Mouse (Mus musculus) forebrain, embryonic 11.5 days (tissue): ENCODE measurements at regions not wholly inside any gene's neighbourhood (a gene's known extent, or its start where the extent isn't known, plus 50 kb on each side); places are given as distances from the start of the nearest gene placed in this dataset.

Source experiments
- ATAC-seq: fragments of 200-750 bp; cut with Nextera tagmentation; replicated peaks from 2 replicates; pipeline ENCODE4 v1.8.0; 2017; ENCODE audit warnings: moderate TSS enrichment; ENCODE audit not compliant: low FRiP score
- DNase-seq: peaks from one replicate; pipeline ENCODE4 v3.0.0-alpha.2; 2017; ENCODE audit warnings: low spot score
- H3K27ac ChIP-seq: fragments of 300-500 bp; sonication (generic); 2 replicates; pipeline ENCODE4 v1.5.1; 2014; ENCODE audit warnings: low read depth, low read length
- H3K27me3 ChIP-seq: fragments of 300-500 bp; sonication (generic); 2 replicates; pipeline ENCODE4 v1.6.1; 2014; ENCODE audit warnings: mild to moderate bottlenecking, low read length, mixed read lengths; ENCODE audit not compliant: control insufficient read depth, insufficient read depth
- H3K36me3 ChIP-seq: fragments of 300-500 bp; sonication (generic); 2 replicates; pipeline ENCODE4 v1.6.1; 2014; ENCODE audit warnings: mild to moderate bottlenecking, low read length, moderate library complexity, mixed read lengths; ENCODE audit not compliant: control insufficient read depth, insufficient read depth
- H3K4me1 ChIP-seq: fragments of 300-500 bp; sonication (generic); replicated peaks from 2 replicates; pipeline ENCODE4 v1.6.1; 2014; ENCODE audit warnings: low read length, mixed read lengths; ENCODE audit not compliant: control insufficient read depth, insufficient read depth
- H3K4me2 ChIP-seq: fragments of 300-500 bp; sonication (generic); 2 replicates; pipeline ENCODE4 v1.6.1; 2014; ENCODE audit warnings: low read depth, mild to moderate bottlenecking, low read length, moderate library complexity, mixed read lengths; ENCODE audit not compliant: severe bottlenecking
- H3K4me3 ChIP-seq: fragments of 300-500 bp; sonication (generic); 2 replicates; pipeline ENCODE4 v1.5.1; 2014; ENCODE audit warnings: low read depth, low read length
- H3K9ac ChIP-seq: fragments of 300-500 bp; sonication (generic); 2 replicates; pipeline ENCODE4 v1.6.1; 2014; ENCODE audit warnings: low read length
- H3K9me3 ChIP-seq: fragments of 300-500 bp; sonication (generic); 2 replicates; pipeline ENCODE4 v1.6.1; 2016; ENCODE audit warnings: low read length, mixed read lengths; ENCODE audit not compliant: control insufficient read depth
- WGBS: fragments of 180-500 bp; shearing (Covaris S2); extraction: QIAGEN DNeasy Blood & Tissue Kit; methylation state at CpG from one replicate; pipeline ENCODE4 v1.1.7; 2014; 5-methylcytosine and 5-hydroxymethylcytosine counted together

- H3K9ac ChIP-seq, result no peak overlapping the region
- ATAC-seq (no peak), DNase-seq (no peak)
- H3K27me3 ChIP-seq, result no peaks in the 10 kb centered on the region
- no peak overlapping the region for H3K27ac ChIP-seq
- H3K4me3 ChIP-seq, result no peak overlapping the region
- H3K4me2 ChIP-seq, result no peak overlapping the region
- no peaks in the 10 kb centered on the region for H3K9me3 ChIP-seq
- H3K4me1 ChIP-seq, result no peaks in the 10 kb centered on the region
- H3K36me3 ChIP-seq, result no peaks in the 10 kb centered on the region
Observed at GRCm38 (mm10) chr5:54741440-54741839, 743.1 kb downstream of the Stim2 start.

DNA sequence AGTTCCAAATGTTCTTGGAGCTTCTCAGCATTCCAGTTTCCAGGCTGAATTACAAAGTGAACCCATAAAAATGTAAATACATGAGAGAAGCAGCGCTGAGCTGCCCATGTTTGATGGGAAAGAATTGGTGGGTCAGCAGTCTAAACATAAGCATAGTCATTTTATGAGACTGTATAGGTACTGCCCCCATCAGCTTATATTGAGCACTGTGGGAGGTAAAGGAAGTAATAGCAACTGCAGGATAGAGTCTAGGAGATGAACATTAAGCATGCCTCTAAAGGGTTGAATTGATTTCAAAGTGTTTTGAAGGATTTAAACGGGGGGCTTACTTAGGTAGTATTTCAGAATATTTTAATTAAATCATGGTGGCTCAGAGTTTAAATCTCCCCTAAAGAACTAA is 748.7 kb downstream of the Stim2 start:
- no peak for DNase-seq
- H3K9me3 ChIP-seq, result no peaks in the 10 kb centered on the region
- no peak overlapping the region for H3K9ac ChIP-seq
- no peaks in the 10 kb centered on the region for H3K4me1 ChIP-seq
- no peak overlapping the region for H3K4me2 ChIP-seq
- no peak overlapping the region for H3K27ac ChIP-seq
- no peak overlapping the region for H3K4me3 ChIP-seq
- 53% methylated on average over 2 of the region's 2 CpGs for WGBS
- H3K27me3 ChIP-seq, result no peaks in the 10 kb centered on the region
- H3K36me3 ChIP-seq, result no peaks in the 10 kb centered on the region
- ATAC-seq, result no peak; the same call in 1 of the 2 replicates

DNA sequence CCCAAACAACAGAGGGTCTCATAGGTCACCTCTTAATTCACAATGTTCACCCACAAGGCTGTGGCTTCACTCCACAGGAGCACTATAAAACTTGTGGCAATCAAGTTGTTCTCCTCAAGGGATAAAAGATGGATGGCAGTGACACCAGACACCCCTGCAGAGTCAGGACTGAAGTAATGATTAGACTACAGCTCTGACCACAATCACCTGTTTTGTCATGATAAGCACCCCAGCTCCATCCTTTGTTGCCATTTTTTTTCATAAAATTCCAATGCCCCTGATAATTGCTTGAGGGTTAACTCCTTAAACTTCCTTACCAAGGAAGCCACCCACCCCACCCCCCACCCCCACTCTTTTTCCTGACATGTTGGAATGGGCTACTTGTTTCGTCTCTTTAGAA is 755.1 kb downstream of the Stim2 start:
- Histone ChIP-seq H3K4me1 (no peaks in the 10 kb centered on the region), H3K27ac (no peak overlapping the region), H3K9me3 (no peaks in the 10 kb centered on the region), H3K9ac (no peak overlapping the region), H3K36me3 (no peaks in the 10 kb centered on the region), H3K4me3 (no peak overlapping the region), H3K4me2 (no peak overlapping the region), H3K27me3 (no peaks in the 10 kb centered on the region)
- 53% methylated on average over 1 of the region's 1 CpGs for WGBS
- DNase-seq (no peak), ATAC-seq (no peak)

DNA sequence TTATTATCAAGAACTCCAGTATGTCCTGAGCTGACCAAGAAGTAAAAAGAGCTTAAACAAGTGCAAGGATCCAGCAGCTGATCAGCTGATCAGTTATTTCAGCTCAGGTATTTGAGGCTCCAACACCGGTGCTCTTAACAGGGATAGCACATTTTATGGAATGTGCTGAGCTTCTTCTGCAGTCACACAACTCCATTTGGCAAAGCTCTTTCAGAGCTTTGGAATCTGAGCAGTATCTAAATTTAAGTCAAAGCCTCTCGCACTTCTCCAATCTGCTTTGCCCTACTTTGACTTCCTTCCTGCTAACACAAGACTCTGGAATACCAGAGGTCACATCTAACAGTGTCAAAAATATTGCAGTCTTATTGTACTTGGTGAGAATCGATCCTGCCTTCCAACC is 761.4 kb downstream of the Stim2 start:
- WGBS, result 88% methylated on average over 3 of the region's 3 CpGs

GRCm38 (mm10) chr5:54763019-54763418 is 764.7 kb downstream of the Stim2 start:
- Histone ChIP-seq H3K9me3 (no peaks in the 10 kb centered on the region), H3K27ac (no peak overlapping the region), H3K4me1 (no peaks in the 10 kb centered on the region), H3K9ac (no peak overlapping the region), H3K27me3 (no peaks in the 10 kb centered on the region), H3K36me3 (no peaks in the 10 kb centered on the region), H3K4me2 (no peak overlapping the region), H3K4me3 (no peak overlapping the region)
- DNase-seq (no peak), ATAC-seq (peak; percentile 84)
- WGBS, result 9% methylated on average over 1 of the region's 1 CpGs

More for the DNA sequence above, 761.4 kb downstream of the Stim2 start:
- Histone ChIP-seq H3K4me2 (no peak overlapping the region), H3K9me3 (no peaks in the 10 kb centered on the region), H3K4me1 (no peaks in the 10 kb centered on the region), H3K27ac (no peak overlapping the region), H3K9ac (no peak overlapping the region), H3K4me3 (no peak overlapping the region), H3K36me3 (no peaks in the 10 kb centered on the region), H3K27me3 (no peaks in the 10 kb centered on the region)
- DNase-seq (no peak), ATAC-seq (no peak)

DNA sequence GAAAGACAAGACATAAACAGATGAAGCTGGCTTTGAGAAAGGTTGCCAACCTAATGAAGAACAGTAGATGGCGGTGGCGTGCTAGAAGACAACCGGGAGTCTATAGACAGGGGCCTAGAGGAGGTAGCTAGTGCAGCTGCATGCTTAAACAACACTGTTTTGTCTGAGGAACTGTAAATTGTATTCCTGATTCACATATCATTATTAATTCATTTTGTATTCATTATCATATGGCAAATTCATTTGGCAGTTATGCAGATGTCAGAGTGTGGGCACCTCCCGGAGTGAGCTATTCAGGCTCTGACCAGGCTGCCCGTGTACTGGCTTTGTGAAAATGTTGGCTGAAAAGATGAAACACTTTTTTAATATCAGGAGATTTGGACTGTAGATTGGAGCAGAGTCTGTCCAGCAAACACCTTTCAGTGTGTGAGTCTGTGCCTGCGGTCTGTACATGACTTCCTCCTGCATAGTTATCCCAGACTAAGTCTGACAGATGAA is 798.7 kb downstream of the Stim2 start:
- ATAC-seq (peak; percentile 85), DNase-seq (peak; percentile 57)
- Histone ChIP-seq H3K9ac (no peak overlapping the region), H3K9me3 (no peaks in the 10 kb centered on the region), H3K36me3 (no peaks in the 10 kb centered on the region), H3K4me3 (no peak overlapping the region), H3K4me2 (no peak overlapping the region), H3K4me1 (no peaks in the 10 kb centered on the region), H3K27me3 (no peaks in the 10 kb centered on the region), H3K27ac (no peak overlapping the region)
- 38% methylated on average over 6 of the region's 6 CpGs for WGBS

- Histone ChIP-seq H3K4me3 (no peak overlapping the region), H3K4me2 (no peak overlapping the region), H3K4me1 (no peaks in the 10 kb centered on the region), H3K9ac (no peak overlapping the region), H3K27me3 (no peaks in the 10 kb centered on the region), H3K27ac (no peak overlapping the region), H3K36me3 (no peaks in the 10 kb centered on the region), H3K9me3 (no peaks in the 10 kb centered on the region)
- ATAC-seq (no peak), DNase-seq (no peak)
- 92% methylated on average over 2 of the region's 2 CpGs for WGBS
Observed at GRCm38 (mm10) chr5:54827076-54827475, 828.8 kb downstream of the Stim2 start.
